Mouse (Mus musculus): ENCODE measurements around the gene Mark1.

Mark1 gene

GRCm38 (mm10) chr1:184999071-184999750 lies at the start of gene Mark1:
TSS of gene Mark1 (minus strand) at chr1:184999570.
- peak; percentile 39 for DNase-seq (ENCODE audit: low read depth, low spot score)

- DNase-seq (ENCODE audit: low read depth, low spot score): no peak
These were observed 48.3 kb upstream of the Mark1 start for GRCm38 (mm10) chr1:185047516-185048247.

- no peak for DNase-seq (ENCODE audit: low read depth, low spot score)
These were observed 47.1 kb upstream of the Mark1 start for GRCm38 (mm10) chr1:185046513-185046912.

- peak; percentile 16 for DNase-seq (ENCODE audit: low read depth, low spot score)
These were observed 38.9 kb upstream of the Mark1 start for GRCm38 (mm10) chr1:185038183-185038686.

GRCm38 (mm10) chr1:185030565-185030964 lies 31.2 kb upstream of the Mark1 start:
- DNase-seq (ENCODE audit: low read depth, low spot score): no peak

- DNase-seq (ENCODE audit: low read depth, low spot score): no peak
These were observed 21.2 kb upstream of the Mark1 start for GRCm38 (mm10) chr1:185020429-185021168.

GRCm38 (mm10) chr1:185012566-185012965 lies 13.2 kb upstream of the Mark1 start:
- no peak for DNase-seq (ENCODE audit: low read depth, low spot score)

GRCm38 (mm10) chr1:185007066-185007465 lies 7.7 kb upstream of the Mark1 start:
- no peak for DNase-seq (ENCODE audit: low read depth, low spot score)

- DNase-seq (ENCODE audit: low read depth, low spot score): peak; percentile 64
These were observed 620 bp upstream of the Mark1 start for GRCm38 (mm10) chr1:184999780-185000599.

GRCm38 (mm10) chr1:184998631-184999030 lies 739 bp downstream of the Mark1 start:
- no peak for DNase-seq (ENCODE audit: low read depth, low spot score)

GRCm38 (mm10) chr1:184998161-184998560 lies 1.2 kb downstream of the Mark1 start:
- no peak for DNase-seq (ENCODE audit: low read depth, low spot score)

- DNase-seq (ENCODE audit: low read depth, low spot score): no peak
These were observed 1.9 kb downstream of the Mark1 start for GRCm38 (mm10) chr1:184997466-184997865.

- no peak for DNase-seq (ENCODE audit: low read depth, low spot score)
These were observed 4.0 kb downstream of the Mark1 start for GRCm38 (mm10) chr1:184995335-184995734.

GRCm38 (mm10) chr1:184991191-184991590 lies 8.2 kb downstream of the Mark1 start:
- DNase-seq (ENCODE audit: low read depth, low spot score): no peak

GRCm38 (mm10) chr1:184986748-184987147 lies 12.6 kb downstream of the Mark1 start:
- no peak for DNase-seq (ENCODE audit: low read depth, low spot score)

GRCm38 (mm10) chr1:184984723-184985122 lies 14.6 kb downstream of the Mark1 start:
- DNase-seq (ENCODE audit: low read depth, low spot score): no peak

GRCm38 (mm10) chr1:184983751-184984150 lies 15.6 kb downstream of the Mark1 start:
- DNase-seq (ENCODE audit: low read depth, low spot score): no peak

GRCm38 (mm10) chr1:184972214-184972776 lies 27.1 kb downstream of the Mark1 start:
- DNase-seq (ENCODE audit: low read depth, low spot score): peak; percentile 90

GRCm38 (mm10) chr1:184969374-184969773 lies 30.0 kb downstream of the Mark1 start:
- no peak for DNase-seq (ENCODE audit: low read depth, low spot score)

GRCm38 (mm10) chr1:184965682-184966360 lies 33.5 kb downstream of the Mark1 start:
- DNase-seq (ENCODE audit: low read depth, low spot score): peak; percentile 84

All from ZHBTc4 (cell line).